23 mouse cellular contexts compared by ENCODE assay signal in the genomic region with DNA sequence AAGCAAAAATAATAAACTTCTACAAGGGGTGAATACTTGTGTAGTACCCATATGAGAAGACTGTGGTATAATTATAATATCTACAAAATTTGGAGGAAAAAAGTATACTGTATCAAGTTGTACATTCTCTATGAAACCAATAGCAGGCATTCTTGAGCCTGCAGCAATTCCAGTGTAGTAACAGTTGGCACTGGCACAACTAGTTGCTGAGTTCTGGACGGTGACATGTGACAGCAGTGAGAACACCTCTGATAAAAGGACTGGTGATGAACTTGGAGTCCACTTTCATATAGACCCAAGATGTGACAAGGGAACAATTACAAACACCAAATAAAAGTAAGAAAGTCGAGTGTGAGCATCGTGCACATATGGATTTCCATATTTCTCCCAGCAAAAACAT. TPM values are rescaled to one million over a fixed set of nuclear protein-coding genes. Genes with fewer than 3 reads are reported as not detected.
DNase-seq lines count a peak whose midpoint lies in the region; ATAC-seq and TF ChIP-seq lines count a peak whose summit lies in the region.
"Had no signal": no experiment of that assay in that cellular context is flagged by ENCODE, and none has a peak within 500 bp of the region (broad histone marks: within the 10 kb centered on the region; RNA-seq: fewer than 3 reads in every experiment).

No protein-coding gene starts in this region.

- TF ChIP-seq POLR2A in liver, adult 2 months (IDR thresholded peaks at IDR 0.05; ENCODE audit: extremely low read depth, insufficient read depth, low read length): no peak

- 55% methylated on average over 3 of the region's 3 CpGs for WGBS in heart, embryonic 16.5 days
- whole genome bisulfite sequencing in heart, embryonic 10.5 days: 75% methylated on average over 3 of the region's 3 CpGs
- 71% methylated on average over 3 of the region's 3 CpGs for WGBS in liver, adult 2 months
- 78% methylated on average over 3 of the region's 3 CpGs for WGBS in liver, postnatal 0 days (ENCODE audit: insufficient replicate concordance)

- TF ChIP-seq EP300 in liver, postnatal 0 days (IDR thresholded peaks at IDR 0.05; ENCODE audit: low read depth): no peak

- intact Hi-C loops in heart, postnatal 36 days (cut with DNase I): no loop called here

- ATAC-seq in heart, embryonic 16.5 days (replicated peaks; ENCODE audit: extremely low read depth, insufficient read depth, low FRiP score): peak; percentile 35; the same call in 1 of the 2 replicates
- no peak for ATAC-seq in liver, postnatal 0 days
- ATAC-seq: activated CD4-positive, CD25-positive, alpha-beta regulatory T cell, adult 4 months; forebrain, embryonic 13.5 days; forebrain, embryonic 16.5 days; hindbrain, postnatal 0 days; inflammation-experienced regulatory T-cells, adult 6 months; intestine, embryonic 16.5 days had no signal

- H3K79me2 ChIP-seq in liver, adult 2 months (ENCODE audit: control insufficient read depth, insufficient read depth, low read length): peaks cover 18% of the 10 kb centered on the region; the same call in 1 of the 2 replicates

- no peak overlapping the region for H3K9ac ChIP-seq in heart, embryonic 16.5 days (ENCODE audit: low read length)
- no peak overlapping the region for H3K9ac ChIP-seq in liver, adult 2 months (ENCODE audit: low read depth, low read length)
- no peak overlapping the region for H3K9ac ChIP-seq in liver, postnatal 0 days (replicated peaks)
- H3K9ac ChIP-seq: forebrain, embryonic 13.5 days; heart, embryonic 13.5 days; hindbrain, embryonic 14.5 days had no signal

- no peaks in the 10 kb centered on the region for H3K27me3 ChIP-seq in heart, embryonic 16.5 days (ENCODE audit: control insufficient read depth, insufficient read depth, low read length)
- H3K27me3 ChIP-seq in heart, embryonic 10.5 days (ENCODE audit: insufficient read depth, poor library complexity, severe bottlenecking): no peaks in the 10 kb centered on the region
- H3K27me3 ChIP-seq in liver, adult 2 months (ENCODE audit: control insufficient read depth, insufficient read depth, low read length): no peaks in the 10 kb centered on the region
- no peaks in the 10 kb centered on the region for H3K27me3 ChIP-seq in liver, postnatal 0 days (ENCODE audit: insufficient read depth, low read length)
- H3K27me3 ChIP-seq: forebrain, embryonic 13.5 days; heart, embryonic 13.5 days had no signal

- H3K9me3 ChIP-seq in heart, embryonic 16.5 days (replicated peaks; ENCODE audit: control insufficient read depth, low read length): no peaks in the 10 kb centered on the region
- no peaks in the 10 kb centered on the region for H3K9me3 ChIP-seq in heart, embryonic 10.5 days
- no peaks in the 10 kb centered on the region for H3K9me3 ChIP-seq in liver, postnatal 0 days (ENCODE audit: low read length)
- H3K9me3 ChIP-seq: forebrain, embryonic 10.5 days; forebrain, embryonic 13.5 days; heart, embryonic 13.5 days had no signal

- 0 out of 2 replicates have a peak overlapping the region, but pooled peaks have one; percentile 20 for H3K27ac ChIP-seq in heart, embryonic 16.5 days (ENCODE audit: low read length)
- no peak overlapping the region for H3K27ac ChIP-seq in heart, embryonic 10.5 days
- H3K27ac ChIP-seq in liver, adult 2 months (replicated peaks; ENCODE audit: insufficient read depth, low read depth, low read length): no peak overlapping the region
- no peak overlapping the region for H3K27ac ChIP-seq in liver, postnatal 0 days (ENCODE audit: low read depth)
- H3K27ac ChIP-seq: forebrain, embryonic 10.5 days; forebrain, embryonic 13.5 days; heart, embryonic 13.5 days; hindbrain, embryonic 14.5 days; hindbrain, postnatal 0 days had no signal

- DNase-seq in adrenal gland, postnatal 10 days: peak; percentile 32
- DNase-seq in adrenal gland, adult 2 months: no peak
- peak; percentile 88 for DNase-seq in heart, adult 11 months
- no peak for DNase-seq in heart, postnatal 36 days
- no peak for DNase-seq in heart, embryonic 10.5 days (ENCODE audit: low spot score)
- peak; percentile 72 for DNase-seq in liver, adult 2 months (ENCODE audit: extremely low read depth, low read depth, low spot score)
- no peak for DNase-seq in liver, postnatal 0 days
- DNase-seq: cerebellum, adult 11 months; cerebellum, adult 8-10 months; cerebellum, postnatal 14 days; gastrocnemius, postnatal 25 days; kidney, adult 18-20 months; kidney, adult 9 months had no signal

- H3K4me2 ChIP-seq in heart, embryonic 16.5 days (ENCODE audit: low read depth, low read length): no peak overlapping the region
- H3K4me2 ChIP-seq in liver, postnatal 0 days (ENCODE audit: low read depth, low read length): no peak overlapping the region
- H3K4me2 ChIP-seq: forebrain, embryonic 13.5 days; heart, embryonic 13.5 days; hindbrain, embryonic 14.5 days had no signal

- TF ChIP-seq CTCF in liver, adult 2 months (IDR thresholded peaks at IDR 0.05; ENCODE audit: low read depth, low read length): no peak
- no peak for TF ChIP-seq CTCF in liver, postnatal 0 days (IDR thresholded peaks at IDR 0.05; ENCODE audit: low read depth)

- H3K4me1 ChIP-seq in heart, embryonic 16.5 days (ENCODE audit: control insufficient read depth, insufficient read depth, low read length): peaks cover 39% of the 10 kb centered on the region
- H3K4me1 ChIP-seq in heart, embryonic 10.5 days: peaks cover 16% of the 10 kb centered on the region; the same call in 1 of the 2 replicates
- peaks cover 8% of the 10 kb centered on the region; the same call in 1 of the 2 replicates for H3K4me1 ChIP-seq in liver, adult 2 months (ENCODE audit: control insufficient read depth, insufficient read depth, low read length)
- peaks cover 17% of the 10 kb centered on the region for H3K4me1 ChIP-seq in liver, postnatal 0 days (ENCODE audit: insufficient read depth)
- H3K4me1 ChIP-seq: forebrain, embryonic 10.5 days had no signal

- H3K4me3 ChIP-seq in heart, embryonic 16.5 days (ENCODE audit: low read length): no peak overlapping the region
- H3K4me3 ChIP-seq in heart, embryonic 10.5 days: no peak overlapping the region
- H3K4me3 ChIP-seq in liver, adult 2 months (ENCODE audit: insufficient read depth, low read depth, low read length): no peak overlapping the region
- H3K4me3 ChIP-seq in liver, postnatal 0 days (ENCODE audit: low read depth, low read length): no peak overlapping the region
- H3K4me3 ChIP-seq: forebrain, embryonic 10.5 days; forebrain, embryonic 13.5 days; heart, embryonic 13.5 days had no signal

- peaks cover under 1% of the 10 kb centered on the region; the same call in 1 of the 2 replicates for H3K36me3 ChIP-seq in heart, embryonic 16.5 days (ENCODE audit: control insufficient read depth, insufficient read depth)
- H3K36me3 ChIP-seq in heart, embryonic 10.5 days: no peaks in the 10 kb centered on the region
- H3K36me3 ChIP-seq in liver, adult 2 months (ENCODE audit: control insufficient read depth, insufficient read depth, low read length): peaks cover 6% of the 10 kb centered on the region
- H3K36me3 ChIP-seq in liver, postnatal 0 days (replicated peaks; ENCODE audit: insufficient read depth, low read length): peaks cover 8% of the 10 kb centered on the region
- H3K36me3 ChIP-seq: forebrain, embryonic 10.5 days had no signal

RNA-seq across cellular contexts. Expression of a gene that starts 14.5 kb away (rescaled TPM):
- 10 to 100 TPM; 24.1 to 25.4 TPM for total RNA-seq in adrenal gland, postnatal 10 days (2021)
- 10 to 100 TPM; 24.2 to 41.7 TPM for total RNA-seq in adrenal gland, adult 2 months (2021)
- polyA plus RNA-seq in adrenal gland, adult 2 months (2012; rRNA removed): 1.9 and 2.7 TPM in 2 replicates
- total RNA-seq in heart, postnatal 36 days (2021): 10 to 100 TPM; 15.3 to 15.5 TPM
- polyA plus RNA-seq in heart, embryonic 16.5 days (2015; fragmentation: Nextera tagmentation; extraction: Ambion mirVana): 2.6 and 2.9 TPM in 2 replicates
- 3.4 and 3.5 TPM in 2 replicates for polyA plus RNA-seq in heart, embryonic 10.5 days (2016; fragmentation: Nextera tagmentation; extraction: Ambion mirVana)
- 29.8 and 31.7 TPM in 2 replicates for total RNA-seq in liver, adult 2 months (2014; rRNA removed)
- polyA plus RNA-seq in liver, adult 2 months (2012; rRNA removed): 4.7 and 5.1 TPM in 2 replicates
- 3.4 and 3.9 TPM in 2 replicates for polyA plus RNA-seq in liver, postnatal 0 days (2015; fragmentation: Nextera tagmentation; extraction: Ambion mirVana)

Comparison
In these comparisons a context has a peak if more than half of its experiments do, and no peak if none do; other contexts are left out.
1. DNase-seq: peak in adrenal gland, postnatal 10 days (single experiment), heart, adult 11 months (single experiment) and liver, adult 2 months (single experiment); none in adrenal gland, adult 2 months (single experiment), heart, postnatal 36 days (0 of 2), heart, embryonic 10.5 days (single experiment) and liver, postnatal 0 days (single experiment).